Mouse (Mus musculus) lung, adult 2 months (tissue): Measurements from ENCODE around the gene Pip4k2b. TPM values are rescaled to one million over a fixed set of nuclear protein-coding genes. Genes with fewer than 3 reads are reported as not detected.

ENCODE experiments used
- DNase-seq: peaks from one replicate; pipeline ENCODE4 v3.0.0; 2022
- H3K4me1 ChIP-seq: fragments of 200-500 bp; 2 replicates; pipeline ENCODE4 v1.6.1; 2011; ENCODE audit warnings: low read length; ENCODE audit not compliant: control insufficient read depth, insufficient read depth
- H3K4me3 ChIP-seq: fragments of 200-500 bp; replicated peaks from 2 replicates; pipeline ENCODE3; 2011; ENCODE audit warnings: low read depth, mild to moderate bottlenecking, control low read depth, low read length; ENCODE audit errors: extremely low read depth
- CTCF ChIP-seq: fragments of 200-500 bp; IDR thresholded peaks from 2 replicates; pipeline ENCODE4 v1.5.1; 2011; ENCODE audit warnings: mild to moderate bottlenecking, low read length, control low read depth; ENCODE audit not compliant: insufficient read depth
- POLR2A ChIP-seq: fragments of 200-500 bp; IDR thresholded peaks from 2 replicates; pipeline ENCODE4 v1.6.1; 2011; ENCODE audit warnings: low read depth, mild to moderate bottlenecking, control low read depth, low read length, borderline replicate concordance; ENCODE audit errors: extremely low read depth
- WGBS: fragments of 180-500 bp; shearing (Covaris S2); methylation state at CpG from one replicate; pipeline ENCODE4 v1.1.7; 2018; 5-methylcytosine and 5-hydroxymethylcytosine counted together
- polyA plus RNA-seq: library from polyadenylated mRNA; depleted of rRNA; stranded (reverse); fragments of >200 nt; gene quantifications from 2 replicates; pipeline ENCODE4 v1.2.3, GENCODE M21; 2012

Pip4k2b gene
- polyA plus RNA-seq, 1 experiment, result 14.6 TPM

- Histone ChIP-seq H3K4me1 (no peaks in the 10 kb centered on the region), H3K4me3 (no peak overlapping the region)
- TF ChIP-seq CTCF, result no peak
- TF ChIP-seq POLR2A, result no peak
- 72% methylated on average over 4 of the region's 4 CpGs for WGBS
- DNase-seq, result no peak
Observed at GRCm38 (mm10) chr11:97719041-97719440, 25.5 kb downstream of the Pip4k2b start.

- WGBS, result 53% methylated on average over 15 of the region's 15 CpGs
- Histone ChIP-seq H3K4me3 (no peak overlapping the region), H3K4me1 (no peaks in the 10 kb centered on the region)
- TF ChIP-seq CTCF (no peak), POLR2A (no peak)
- DNase-seq, result no peak
Observed at GRCm38 (mm10) chr11:97718281-97718860, 26.1 kb downstream of the Pip4k2b start.

GRCm38 (mm10) chr11:97717369-97718280 lies 26.9 kb downstream of the Pip4k2b start:
- Histone ChIP-seq H3K4me3 (no peak overlapping the region), H3K4me1 (no peaks in the 10 kb centered on the region)
- 79% methylated on average over 26 of the region's 26 CpGs for WGBS
- no peak for DNase-seq
- TF ChIP-seq POLR2A (no peak), CTCF (no peak)

GRCm38 (mm10) chr11:97716021-97716420 lies 28.5 kb downstream of the Pip4k2b start:
- Histone ChIP-seq H3K4me3 (no peak overlapping the region), H3K4me1 (no peaks in the 10 kb centered on the region)
- WGBS, result 86% methylated on average over 8 of the region's 8 CpGs
- DNase-seq, result no peak
- TF ChIP-seq POLR2A, result no peak
- TF ChIP-seq CTCF, result no peak

GRCm38 (mm10) chr11:97714784-97715760 lies 29.4 kb downstream of the Pip4k2b start:
- DNase-seq, result no peak
- WGBS, result 66% methylated on average over 14 of the region's 14 CpGs
- H3K4me3 ChIP-seq, result no peak overlapping the region
- no peaks in the 10 kb centered on the region for H3K4me1 ChIP-seq
- no peak for TF ChIP-seq CTCF
- TF ChIP-seq POLR2A, result no peak

- no peak overlapping the region for H3K4me3 ChIP-seq
- no peak for DNase-seq
- WGBS, result 91% methylated on average over 3 of the region's 3 CpGs
- no peaks in the 10 kb centered on the region for H3K4me1 ChIP-seq
- no peak for TF ChIP-seq POLR2A
- 0 out of 2 replicates have a peak, but pooled peaks have one; percentile 3 for TF ChIP-seq CTCF
Observed at GRCm38 (mm10) chr11:97714356-97714755, 30.1 kb downstream of the Pip4k2b start.

GRCm38 (mm10) chr11:97713896-97714295 lies 30.6 kb downstream of the Pip4k2b start:
- no peaks in the 10 kb centered on the region for H3K4me1 ChIP-seq
- H3K4me3 ChIP-seq, result no peak overlapping the region
- TF ChIP-seq POLR2A (no peak), CTCF (no peak)
- WGBS, result 61% methylated on average over 8 of the region's 8 CpGs
- no peak for DNase-seq

- TF ChIP-seq POLR2A, result no peak
- no peak for TF ChIP-seq CTCF
- Histone ChIP-seq H3K4me3 (no peak overlapping the region), H3K4me1 (no peaks in the 10 kb centered on the region)
- no peak for DNase-seq
- 89% methylated on average over 15 of the region's 15 CpGs for WGBS
Observed at GRCm38 (mm10) chr11:97712286-97712685, 32.2 kb downstream of the Pip4k2b start.
